Mouse (Mus musculus) midbrain, embryonic 10.5 days (tissue): ENCODE measurements around the gene Auh. TPM values are rescaled to one million over a fixed set of nuclear protein-coding genes. Genes with fewer than 3 reads are reported as not detected.

Source experiments
- DNase-seq: peaks from one replicate; pipeline ENCODE4 v3.0.0-alpha.2; 2017; ENCODE audit warnings: low spot score
- H3K27ac ChIP-seq: fragments of 300-500 bp; sonication (generic); replicated peaks from 2 replicates; pipeline ENCODE4 v1.5.1; 2016; ENCODE audit warnings: mild to moderate bottlenecking
- H3K27me3 ChIP-seq: fragments of 300-500 bp; sonication (generic); 2 replicates; pipeline ENCODE4 v1.6.1; 2016; ENCODE audit warnings: low read depth, mild to moderate bottlenecking; ENCODE audit not compliant: poor library complexity, severe bottlenecking
- H3K36me3 ChIP-seq: fragments of 300-500 bp; sonication (generic); 2 replicates; pipeline ENCODE4 v1.6.1; 2016; ENCODE audit warnings: mild to moderate bottlenecking, moderate library complexity
- H3K4me1 ChIP-seq: fragments of 300-500 bp; sonication (generic); 2 replicates; pipeline ENCODE4 v1.6.1; 2016
- H3K4me3 ChIP-seq: fragments of 300-500 bp; sonication (generic); 2 replicates; pipeline ENCODE4 v1.5.1; 2016; ENCODE audit warnings: mild to moderate bottlenecking, moderate library complexity
- H3K9me3 ChIP-seq: fragments of 300-500 bp; sonication (generic); replicated peaks from 2 replicates; pipeline ENCODE4 v1.6.1; 2016; ENCODE audit warnings: mild to moderate bottlenecking
- WGBS: fragments of 180-500 bp; shearing (Covaris S2); methylation state at CpG from one replicate; pipeline ENCODE4 v1.1.7; 2016; 5-methylcytosine and 5-hydroxymethylcytosine counted together
- polyA plus RNA-seq: library from polyadenylated mRNA; unstranded; fragments of >200 nt; fragmentation: Nextera tagmentation; extraction: Ambion mirVana; gene quantifications from 2 replicates; pipeline ENCODE4 v1.2.1, GENCODE M21; 2016

The Auh gene
- polyA plus RNA-seq = 35.2 and 35.8 TPM in 2 replicates

GRCm38 (mm10) chr13:52929209-52930171 is at the start of gene Auh:
Gene Auh, minus strand, starts transcription at chr13:52929681.
- peaks cover 22% of the 10 kb centered on the region for H3K4me1 ChIP-seq
- peak within 1 kb of the TSS; percentile 88 for H3K4me3 ChIP-seq
- peak within 1 kb of the TSS; percentile 92 for H3K27ac ChIP-seq
- H3K36me3 ChIP-seq = no peaks in the 10 kb centered on the region
- no peaks in the 10 kb centered on the region for H3K9me3 ChIP-seq
- H3K27me3 ChIP-seq = peaks cover 4% of the 10 kb centered on the region; the same call in 1 of the 2 replicates
- under 1% methylated on average over 63 of the region's 63 CpGs for WGBS
- peak; percentile 92 for DNase-seq

GRCm38 (mm10) chr13:52978321-52978981 is 49.0 kb upstream of the Auh start:
- Histone ChIP-seq H3K4me1 (peaks cover 61% of the 10 kb centered on the region), H3K4me3 (peak overlapping the region; percentile 83), H3K9me3 (no peaks in the 10 kb centered on the region), H3K27ac (peak overlapping the region; percentile 84), H3K27me3 (peaks cover 37% of the 10 kb centered on the region), H3K36me3 (no peaks in the 10 kb centered on the region)
- 1% methylated on average over 64 of the region's 64 CpGs for WGBS
- DNase-seq = peak; percentile 64

GRCm38 (mm10) chr13:52977757-52978156 is 48.3 kb upstream of the Auh start:
- Histone ChIP-seq H3K4me1 (peaks cover 61% of the 10 kb centered on the region), H3K9me3 (no peaks in the 10 kb centered on the region), H3K4me3 (peak overlapping the region; percentile 83), H3K27me3 (peaks cover 34% of the 10 kb centered on the region), H3K36me3 (no peaks in the 10 kb centered on the region), H3K27ac (no peak overlapping the region)
- 22% methylated on average over 4 of the region's 4 CpGs for WGBS
- DNase-seq = no peak

- Histone ChIP-seq H3K4me3 (no peak overlapping the region), H3K36me3 (no peaks in the 10 kb centered on the region), H3K27me3 (peaks cover 32% of the 10 kb centered on the region), H3K27ac (no peak overlapping the region), H3K4me1 (peaks cover 59% of the 10 kb centered on the region), H3K9me3 (no peaks in the 10 kb centered on the region)
- WGBS = 77% methylated on average over 9 of the region's 9 CpGs
- DNase-seq = no peak
These were observed 47.7 kb upstream of the Auh start for GRCm38 (mm10) chr13:52977221-52977609.

GRCm38 (mm10) chr13:52976510-52977220 is 47.2 kb upstream of the Auh start:
- Histone ChIP-seq H3K27me3 (peaks cover 26% of the 10 kb centered on the region), H3K9me3 (no peaks in the 10 kb centered on the region), H3K4me3 (no peak overlapping the region), H3K4me1 (peaks cover 53% of the 10 kb centered on the region), H3K36me3 (no peaks in the 10 kb centered on the region), H3K27ac (no peak overlapping the region)
- WGBS = 38% methylated on average over 16 of the region's 16 CpGs
- DNase-seq = no peak

GRCm38 (mm10) chr13:52976130-52976509 is 46.6 kb upstream of the Auh start:
- no peak for DNase-seq
- peaks cover 21% of the 10 kb centered on the region for H3K27me3 ChIP-seq
- H3K36me3 ChIP-seq = no peaks in the 10 kb centered on the region
- no peak overlapping the region for H3K27ac ChIP-seq
- H3K4me1 ChIP-seq = peaks cover 48% of the 10 kb centered on the region
- H3K4me3 ChIP-seq = no peak overlapping the region
- no peaks in the 10 kb centered on the region for H3K9me3 ChIP-seq
- WGBS = 32% methylated on average over 8 of the region's 8 CpGs

GRCm38 (mm10) chr13:52974676-52975075 is 45.2 kb upstream of the Auh start:
- H3K27me3 ChIP-seq = peaks cover 21% of the 10 kb centered on the region
- no peak overlapping the region for H3K4me3 ChIP-seq
- H3K27ac ChIP-seq = no peak overlapping the region
- no peaks in the 10 kb centered on the region for H3K9me3 ChIP-seq
- WGBS = 80% methylated on average over 3 of the region's 3 CpGs
- no peaks in the 10 kb centered on the region for H3K36me3 ChIP-seq
- DNase-seq = no peak
- peaks cover 43% of the 10 kb centered on the region for H3K4me1 ChIP-seq

GRCm38 (mm10) chr13:52973427-52973826 is 43.9 kb upstream of the Auh start:
- Histone ChIP-seq H3K27ac (no peak overlapping the region), H3K4me3 (no peak overlapping the region)

GRCm38 (mm10) chr13:52972626-52973025 is 43.1 kb upstream of the Auh start:
- 88% methylated on average over 3 of the region's 3 CpGs for WGBS
- H3K27me3 ChIP-seq = peaks cover 12% of the 10 kb centered on the region
- no peak overlapping the region for H3K27ac ChIP-seq
- peaks cover 13% of the 10 kb centered on the region for H3K36me3 ChIP-seq
- peaks cover 23% of the 10 kb centered on the region for H3K4me1 ChIP-seq
- no peak for DNase-seq
- no peaks in the 10 kb centered on the region for H3K9me3 ChIP-seq
- H3K4me3 ChIP-seq = no peak overlapping the region

More at GRCm38 (mm10) chr13:52973427-52973826, 43.9 kb upstream of the Auh start:
- no peak for DNase-seq
- WGBS = 94% methylated on average over 10 of the region's 10 CpGs
- Histone ChIP-seq H3K9me3 (no peaks in the 10 kb centered on the region), H3K27me3 (peaks cover 17% of the 10 kb centered on the region), H3K36me3 (peaks cover 5% of the 10 kb centered on the region), H3K4me1 (peaks cover 30% of the 10 kb centered on the region)

- H3K27ac ChIP-seq = no peak overlapping the region
- no peak overlapping the region for H3K4me3 ChIP-seq
- DNase-seq = no peak
- H3K36me3 ChIP-seq = peaks cover 29% of the 10 kb centered on the region
- no peaks in the 10 kb centered on the region for H3K9me3 ChIP-seq
- no peaks in the 10 kb centered on the region; the same call in 1 of the 2 replicates for H3K27me3 ChIP-seq
- H3K4me1 ChIP-seq = peaks cover 6% of the 10 kb centered on the region
- WGBS = 90% methylated on average over 6 of the region's 6 CpGs
These were observed 41.4 kb upstream of the Auh start for GRCm38 (mm10) chr13:52970876-52971275.

GRCm38 (mm10) chr13:52962922-52963321 is 33.4 kb upstream of the Auh start:
- Histone ChIP-seq H3K36me3 (peaks cover 26% of the 10 kb centered on the region), H3K27ac (no peak overlapping the region), H3K9me3 (no peaks in the 10 kb centered on the region), H3K27me3 (no peaks in the 10 kb centered on the region), H3K4me3 (no peak overlapping the region), H3K4me1 (no peaks in the 10 kb centered on the region)
- DNase-seq = no peak
- WGBS = 85% methylated on average over 4 of the region's 4 CpGs

GRCm38 (mm10) chr13:52962361-52962760 is 32.9 kb upstream of the Auh start:
- Histone ChIP-seq H3K9me3 (no peaks in the 10 kb centered on the region), H3K27ac (no peak overlapping the region), H3K36me3 (peaks cover 21% of the 10 kb centered on the region), H3K4me3 (no peak overlapping the region), H3K4me1 (no peaks in the 10 kb centered on the region), H3K27me3 (no peaks in the 10 kb centered on the region)
- WGBS = 84% methylated on average over 6 of the region's 6 CpGs
- DNase-seq = no peak
